Mouse (Mus musculus): ENCODE results near the gene Pabpn1l. TPM values are rescaled to one million over a fixed set of nuclear protein-coding genes. Genes with fewer than 3 reads are reported as not detected.

Pabpn1l gene
- polyA plus RNA-seq, 1 experiment, result 0.13 TPM

DNA sequence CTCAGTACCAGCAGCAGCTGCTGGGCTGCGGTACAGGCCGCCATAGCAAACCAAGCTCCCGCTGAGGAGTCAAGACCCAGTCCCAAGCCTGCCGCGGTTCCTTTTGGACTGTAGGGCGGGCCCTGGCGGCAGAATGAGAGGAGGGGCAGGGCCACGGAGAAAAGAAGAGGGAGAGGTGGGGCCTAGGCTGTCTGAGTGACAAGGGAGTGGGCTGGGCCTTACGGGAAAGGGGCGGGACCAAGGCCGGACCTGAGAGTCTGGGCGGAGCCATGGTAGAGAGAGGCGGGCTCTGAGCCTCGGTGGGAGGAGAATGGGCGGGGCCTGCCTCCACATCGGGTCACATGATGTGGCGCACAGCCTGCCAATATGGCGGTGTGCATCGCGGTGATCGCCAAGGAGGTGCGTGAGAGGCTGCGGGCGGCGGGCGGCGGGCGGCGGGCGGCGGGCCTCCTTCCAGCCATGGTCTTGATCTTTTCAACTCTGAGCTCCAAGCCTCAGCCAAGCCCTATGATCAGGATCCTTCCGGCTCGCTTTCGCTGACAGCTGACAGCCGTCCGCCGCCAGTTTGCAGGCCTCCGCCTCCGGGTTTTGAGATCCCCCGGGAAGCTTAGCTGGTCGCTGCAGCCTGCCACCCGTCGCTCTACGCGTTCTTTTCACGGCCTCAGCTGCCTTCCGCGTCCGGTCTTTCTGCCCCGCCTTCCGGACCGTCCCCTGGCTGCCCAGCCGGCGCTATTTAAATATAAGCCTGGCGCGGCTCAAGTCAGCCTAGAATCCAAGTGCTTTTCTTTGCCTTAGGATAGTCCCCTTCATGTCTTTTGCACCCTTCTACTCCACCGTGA, 11.0 kb downstream of the Pabpn1l start, which contains the start of the genes Galns and Trappc2l:
Gene Galns (minus strand): TSS at position 169 of the 839 bp plus-strand sequence.
Gene Trappc2l (plus strand): TSS at position 346 of the 839 bp plus-strand sequence.
- H3K4me1 ChIP-seq (ENCODE audit: control insufficient read depth, insufficient read depth, insufficient read length), result peaks cover 4% of the 10 kb centered on the region; the same call in 1 of the 2 replicates
- WGBS, result under 1% methylated on average over 57 of the region's 57 CpGs
- no peaks in the 10 kb centered on the region for H3K27me3 ChIP-seq (ENCODE audit: control insufficient read depth, insufficient read depth, low read length)
- TF ChIP-seq CTCF (IDR thresholded peaks at IDR 0.05; ENCODE audit: extremely low read depth, insufficient read depth, insufficient read length, insufficient replicate concordance) (0 out of 2 replicates have a peak, but pooled peaks have one; percentile 9), POLR2A (IDR thresholded peaks at IDR 0.05; ENCODE audit: low read depth, low read length) (peak; percentile 57)
- peaks cover 5% of the 10 kb centered on the region for H3K36me3 ChIP-seq (ENCODE audit: control insufficient read depth, insufficient read depth, low read length)
- peak within 1 kb of the TSS; percentile 75 for H3K4me3 ChIP-seq (ENCODE audit: extremely low read depth, insufficient read depth, insufficient read length)
- H3K27ac ChIP-seq (ENCODE audit: insufficient read depth, low read length), result peak within 1 kb of the TSS; percentile 95
- peak; percentile 94 to 95 for DNase-seq (ENCODE audit: low read depth in 1 of 2, low spot score in 2 of 2)

GRCm38 (mm10) chr8:122610612-122611277, 11.8 kb downstream of the Pabpn1l start:
- TF ChIP-seq POLR2A (IDR thresholded peaks at IDR 0.05; ENCODE audit: low read depth, low read length) (no peak), CTCF (IDR thresholded peaks at IDR 0.05; ENCODE audit: extremely low read depth, insufficient read depth, insufficient read length, insufficient replicate concordance) (no peak)
- H3K4me3 ChIP-seq (ENCODE audit: extremely low read depth, insufficient read depth, insufficient read length), result peak overlapping the region; percentile 75
- H3K27me3 ChIP-seq (ENCODE audit: control insufficient read depth, insufficient read depth, low read length), result no peaks in the 10 kb centered on the region
- H3K4me1 ChIP-seq (ENCODE audit: control insufficient read depth, insufficient read depth, insufficient read length), result peaks cover 4% of the 10 kb centered on the region; the same call in 1 of the 2 replicates
- WGBS, result 3% methylated on average over 20 of the region's 20 CpGs
- peak in 1 of 2 experiments; percentile 36 for DNase-seq (ENCODE audit: low read depth in 1 of 2, low spot score in 2 of 2)
- peak overlapping the region; percentile 95 for H3K27ac ChIP-seq (ENCODE audit: insufficient read depth, low read length)
- peaks cover 5% of the 10 kb centered on the region for H3K36me3 ChIP-seq (ENCODE audit: control insufficient read depth, insufficient read depth, low read length)

DNA sequence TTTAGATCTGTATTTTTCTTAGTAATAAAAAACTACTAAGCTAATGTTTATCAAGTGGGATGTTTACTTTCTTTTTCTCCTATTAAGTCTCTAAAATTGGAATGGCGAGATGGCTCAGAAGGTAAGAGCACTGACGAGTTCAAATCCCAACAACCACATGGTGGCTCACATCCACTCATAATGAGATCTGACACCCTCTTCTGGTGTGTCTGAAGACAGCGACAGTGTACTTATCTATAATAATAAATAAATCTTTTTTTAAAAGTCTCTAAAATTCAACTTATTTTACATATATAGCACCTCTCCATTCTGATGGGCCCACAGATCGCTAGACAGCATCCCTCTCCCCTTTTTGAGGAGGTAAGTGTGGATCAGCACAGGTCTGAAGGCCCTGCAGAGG, 12.3 kb downstream of the Pabpn1l start:
- Histone ChIP-seq H3K4me1 (ENCODE audit: control insufficient read depth, insufficient read depth, insufficient read length) (peaks cover 6% of the 10 kb centered on the region; the same call in 1 of the 2 replicates), H3K27ac (ENCODE audit: insufficient read depth, low read length) (no peak overlapping the region), H3K4me3 (ENCODE audit: extremely low read depth, insufficient read depth, insufficient read length) (no peak overlapping the region), H3K27me3 (ENCODE audit: control insufficient read depth, insufficient read depth, low read length) (no peaks in the 10 kb centered on the region), H3K36me3 (ENCODE audit: control insufficient read depth, insufficient read depth, low read length) (peaks cover 2% of the 10 kb centered on the region; the same call in 1 of the 2 replicates)
- 61% methylated on average over 4 of the region's 4 CpGs for WGBS
- TF ChIP-seq POLR2A (IDR thresholded peaks at IDR 0.05; ENCODE audit: low read depth, low read length) (no peak), CTCF (IDR thresholded peaks at IDR 0.05; ENCODE audit: extremely low read depth, insufficient read depth, insufficient read length, insufficient replicate concordance) (no peak)
- no peak for DNase-seq (ENCODE audit: low read depth in 1 of 2, low spot score in 2 of 2)

DNA sequence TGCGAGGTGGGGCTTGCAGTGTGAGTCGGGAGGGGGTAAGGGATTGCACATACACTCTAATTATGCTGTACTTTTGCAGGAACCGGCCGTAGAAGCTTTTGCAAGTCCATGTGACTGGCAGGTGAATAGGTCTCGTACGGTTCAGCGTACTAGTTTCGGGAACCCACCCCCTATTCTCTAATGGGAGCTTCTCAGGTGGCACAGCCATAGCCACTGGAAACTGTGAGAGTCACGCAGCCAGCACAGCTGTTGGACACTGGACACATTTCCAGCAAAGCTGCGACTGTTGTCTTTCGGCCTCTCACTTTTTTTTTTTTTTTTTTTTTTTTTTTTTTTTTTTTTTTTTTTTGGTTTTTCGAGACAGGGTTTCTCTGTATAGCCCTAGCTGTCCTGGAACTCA, 15.7 kb downstream of the Pabpn1l start:
- DNase-seq (ENCODE audit: low read depth in 1 of 2, low spot score in 2 of 2), result no peak
- 77% methylated on average over 11 of the region's 12 CpGs for WGBS
- Histone ChIP-seq H3K27me3 (ENCODE audit: control insufficient read depth, insufficient read depth, low read length) (no peaks in the 10 kb centered on the region), H3K27ac (ENCODE audit: insufficient read depth, low read length) (no peak overlapping the region), H3K4me1 (ENCODE audit: control insufficient read depth, insufficient read depth, insufficient read length) (peaks cover 5% of the 10 kb centered on the region; the same call in 1 of the 2 replicates), H3K36me3 (ENCODE audit: control insufficient read depth, insufficient read depth, low read length) (peaks cover 2% of the 10 kb centered on the region), H3K4me3 (ENCODE audit: extremely low read depth, insufficient read depth, insufficient read length) (no peak overlapping the region)
- TF ChIP-seq POLR2A (IDR thresholded peaks at IDR 0.05; ENCODE audit: low read depth, low read length), result no peak
- no peak for TF ChIP-seq CTCF (IDR thresholded peaks at IDR 0.05; ENCODE audit: extremely low read depth, insufficient read depth, insufficient read length, insufficient replicate concordance)

DNA sequence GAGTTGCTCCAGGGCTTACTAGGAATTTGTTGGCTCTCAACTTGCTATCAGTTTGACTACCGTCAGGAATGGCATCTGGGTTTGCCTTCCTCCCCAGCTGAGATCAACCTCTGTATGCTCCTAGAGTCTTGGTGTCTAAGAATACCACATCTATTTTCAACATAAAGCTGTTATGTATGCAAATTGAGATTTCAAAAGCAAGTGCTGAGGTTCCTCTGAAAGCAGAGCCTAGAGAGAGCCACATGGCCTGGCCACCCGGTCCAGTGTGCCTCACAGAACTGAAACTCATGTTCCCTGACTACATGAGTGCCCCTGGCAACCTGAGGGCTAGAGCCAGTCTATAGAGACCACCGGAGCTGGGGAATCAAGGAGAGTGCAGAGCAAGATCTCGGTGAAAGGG, 17.2 kb downstream of the Pabpn1l start:
- Histone ChIP-seq H3K4me1 (ENCODE audit: control insufficient read depth, insufficient read depth, insufficient read length) (peaks cover 5% of the 10 kb centered on the region; the same call in 1 of the 2 replicates), H3K4me3 (ENCODE audit: extremely low read depth, insufficient read depth, insufficient read length) (no peak overlapping the region), H3K27me3 (ENCODE audit: control insufficient read depth, insufficient read depth, low read length) (no peaks in the 10 kb centered on the region), H3K36me3 (ENCODE audit: control insufficient read depth, insufficient read depth, low read length) (peaks cover 2% of the 10 kb centered on the region), H3K27ac (ENCODE audit: insufficient read depth, low read length) (peak overlapping the region; percentile 81)
- DNase-seq (ENCODE audit: low read depth in 1 of 2, low spot score in 2 of 2), result peak in 1 of 2 experiments; percentile 23
- no peak for TF ChIP-seq CTCF (IDR thresholded peaks at IDR 0.05; ENCODE audit: extremely low read depth, insufficient read depth, insufficient read length, insufficient replicate concordance)
- TF ChIP-seq POLR2A (IDR thresholded peaks at IDR 0.05; ENCODE audit: low read depth, low read length), result no peak
- 38% methylated on average over 4 of the region's 4 CpGs for WGBS

- peaks cover 2% of the 10 kb centered on the region for H3K36me3 ChIP-seq (ENCODE audit: control insufficient read depth, insufficient read depth, low read length)
- H3K27ac ChIP-seq (ENCODE audit: insufficient read depth, low read length), result peak overlapping the region; percentile 81
- no peak for DNase-seq (ENCODE audit: low read depth in 1 of 2, low spot score in 2 of 2)
- 43% methylated on average over 1 of the region's 1 CpGs for WGBS
- H3K4me1 ChIP-seq (ENCODE audit: control insufficient read depth, insufficient read depth, insufficient read length), result peaks cover 5% of the 10 kb centered on the region; the same call in 1 of the 2 replicates
- H3K4me3 ChIP-seq (ENCODE audit: extremely low read depth, insufficient read depth, insufficient read length), result no peak overlapping the region
- H3K27me3 ChIP-seq (ENCODE audit: control insufficient read depth, insufficient read depth, low read length), result no peaks in the 10 kb centered on the region
- no peak for TF ChIP-seq CTCF (IDR thresholded peaks at IDR 0.05; ENCODE audit: extremely low read depth, insufficient read depth, insufficient read length, insufficient replicate concordance)
- no peak for TF ChIP-seq POLR2A (IDR thresholded peaks at IDR 0.05; ENCODE audit: low read depth, low read length)
Measured at GRCm38 (mm10) chr8:122604640-122605039, 17.9 kb downstream of the Pabpn1l start.

Measured in spleen, adult 2 months (tissue).